10 mouse cellular contexts compared by ENCODE assay signal in genomic region chr6:99205587-99206436, GRCm38 (mm10).
DNase-seq lines count a peak whose midpoint lies in the region; ATAC-seq and TF ChIP-seq lines count a peak whose summit lies in the region.
"Had no signal": no experiment of that assay in that cellular context is flagged by ENCODE, and none has a peak within 500 bp of the region (broad histone marks: within the 10 kb centered on the region; RNA-seq: fewer than 3 reads in every experiment).

No protein-coding gene starts in this region.

- H3K36me3 ChIP-seq in forebrain, embryonic 13.5 days (ENCODE audit: poor library complexity, severe bottlenecking): no peaks in the 10 kb centered on the region
- no peaks in the 10 kb centered on the region for H3K36me3 ChIP-seq in macrophage (ENCODE audit: inconsistent target)

- peaks cover 66% of the 10 kb centered on the region for H3K4me1 ChIP-seq in forebrain, embryonic 13.5 days

- intact Hi-C loops in gastrocnemius, adult 2 months (cut with DNase I): no loop called here

- peak overlapping the region; percentile 11; the same call in 1 of the 2 replicates for H3K4me3 ChIP-seq in gastrocnemius, adult 2 months
- H3K4me3 ChIP-seq in forebrain, embryonic 13.5 days: no peak overlapping the region
- H3K4me3 ChIP-seq in macrophage (ENCODE audit: inconsistent target): no peak overlapping the region
- H3K4me3 ChIP-seq: layer of hippocampus, adult 2 months had no signal

- no peak overlapping the region for H3K9ac ChIP-seq in forebrain, embryonic 13.5 days

- peak overlapping the region; percentile 52 for H3K27ac ChIP-seq in gastrocnemius, adult 2 months
- no peak overlapping the region for H3K27ac ChIP-seq in forebrain, embryonic 13.5 days
- H3K27ac ChIP-seq in macrophage: peak overlapping the region; percentile 88
- H3K27ac ChIP-seq: layer of hippocampus, adult 2 months had no signal

- no peak for TF ChIP-seq CTCF in gastrocnemius, adult 2 months (IDR thresholded peaks at IDR 0.05)

- H3K27me3 ChIP-seq in forebrain, embryonic 13.5 days: no peaks in the 10 kb centered on the region

- H3K9me3 ChIP-seq in forebrain, embryonic 13.5 days (replicated peaks): no peaks in the 10 kb centered on the region

- peak; percentile 32 for DNase-seq in gastrocnemius, adult 2 months
- DNase-seq in gastrocnemius, postnatal 4 days (ENCODE audit: low spot score in 2 of 2): no peak
- DNase-seq in right cerebral cortex, postnatal 14 days: no peak
- DNase-seq in frontal cortex, postnatal 25 days (ENCODE audit: low spot score in 2 of 2): no peak
- DNase-seq in adrenal gland, postnatal 25 days: no peak
- DNase-seq: adrenal gland, postnatal 36 days had no signal

- 25% methylated on average over 13 of the region's 13 CpGs for WGBS in forebrain, embryonic 13.5 days
- WGBS in macrophage (ENCODE audit: missing documents): 16% methylated on average over 13 of the region's 13 CpGs

- peak overlapping the region; percentile 55; the same call in 1 of the 2 replicates for H3K4me2 ChIP-seq in forebrain, embryonic 13.5 days

- peak; percentile 15 for ATAC-seq in CD4-positive, CD25-positive, alpha-beta regulatory T cell, adult 4 months
- ATAC-seq in forebrain, embryonic 13.5 days: no peak

- peaks cover 4% of the 10 kb centered on the region; the same call in 1 of the 2 replicates for H3K79me2 ChIP-seq in macrophage (ENCODE audit: inconsistent target)
